Mouse (Mus musculus): ENCODE measurements around the gene Aebp1. TPM values are rescaled to one million over a fixed set of nuclear protein-coding genes. Genes with fewer than 3 reads are reported as not detected.

Aebp1 gene
- polyA plus RNA-seq, 1 experiment from 2014 or later, result 68.8 TPM

GRCm38 (mm10) chr11:5903844-5904243 lies 42.1 kb downstream of the Aebp1 start:
- H3K4me1 ChIP-seq (ENCODE audit: control insufficient read depth, insufficient read depth, low read length), result peaks cover 16% of the 10 kb centered on the region
- no peak for ATAC-seq (ENCODE audit: low read depth)
- 73% methylated on average over 2 of the region's 2 CpGs for WGBS

GRCm38 (mm10) chr11:5904357-5904756 lies 42.6 kb downstream of the Aebp1 start:
- Histone ChIP-seq H3K36me3 (ENCODE audit: control insufficient read depth, insufficient read depth, low read length) (no peaks in the 10 kb centered on the region), H3K9me3 (ENCODE audit: control insufficient read depth, low read length) (no peaks in the 10 kb centered on the region), H3K4me3 (ENCODE audit: low read depth, low read length) (no peak overlapping the region), H3K27ac (replicated peaks; ENCODE audit: low read depth, low read length) (no peak overlapping the region), H3K9ac (ENCODE audit: low read depth, low read length) (no peak overlapping the region), H3K4me2 (ENCODE audit: low read depth, low read length) (no peak overlapping the region), H3K4me1 (ENCODE audit: control insufficient read depth, insufficient read depth, low read length) (peaks cover 16% of the 10 kb centered on the region), H3K27me3 (replicated peaks; ENCODE audit: control insufficient read depth, insufficient read depth, low read length) (no peaks in the 10 kb centered on the region)
- 85% methylated on average over 18 of the region's 19 CpGs for WGBS
- ATAC-seq (ENCODE audit: low read depth) (no peak), DNase-seq (ENCODE audit: low spot score) (no peak)

More at GRCm38 (mm10) chr11:5903844-5904243, 42.1 kb downstream of the Aebp1 start:
- no peaks in the 10 kb centered on the region for H3K9me3 ChIP-seq (ENCODE audit: control insufficient read depth, low read length)
- no peaks in the 10 kb centered on the region for H3K36me3 ChIP-seq (ENCODE audit: control insufficient read depth, insufficient read depth, low read length)
- no peak overlapping the region for H3K4me2 ChIP-seq (ENCODE audit: low read depth, low read length)
- no peak overlapping the region for H3K9ac ChIP-seq (ENCODE audit: low read depth, low read length)
- no peaks in the 10 kb centered on the region for H3K27me3 ChIP-seq (replicated peaks; ENCODE audit: control insufficient read depth, insufficient read depth, low read length)
- H3K27ac ChIP-seq (replicated peaks; ENCODE audit: low read depth, low read length), result no peak overlapping the region
- H3K4me3 ChIP-seq (ENCODE audit: low read depth, low read length), result no peak overlapping the region
- DNase-seq (ENCODE audit: low spot score), result no peak

GRCm38 (mm10) chr11:5904871-5905270 lies 43.1 kb downstream of the Aebp1 start:
- Histone ChIP-seq H3K4me1 (ENCODE audit: control insufficient read depth, insufficient read depth, low read length) (peaks cover 16% of the 10 kb centered on the region), H3K4me2 (ENCODE audit: low read depth, low read length) (no peak overlapping the region), H3K9ac (ENCODE audit: low read depth, low read length) (no peak overlapping the region), H3K4me3 (ENCODE audit: low read depth, low read length) (no peak overlapping the region), H3K27me3 (replicated peaks; ENCODE audit: control insufficient read depth, insufficient read depth, low read length) (no peaks in the 10 kb centered on the region), H3K9me3 (ENCODE audit: control insufficient read depth, low read length) (no peaks in the 10 kb centered on the region), H3K27ac (replicated peaks; ENCODE audit: low read depth, low read length) (no peak overlapping the region), H3K36me3 (ENCODE audit: control insufficient read depth, insufficient read depth, low read length) (no peaks in the 10 kb centered on the region)
- no peak for DNase-seq (ENCODE audit: low spot score)
- ATAC-seq (ENCODE audit: low read depth), result no peak
- WGBS, result 92% methylated on average over 6 of the region's 6 CpGs

GRCm38 (mm10) chr11:5905778-5906518 lies 44.2 kb downstream of the Aebp1 start:
- no peak overlapping the region for H3K9ac ChIP-seq (ENCODE audit: low read depth, low read length)
- H3K27ac ChIP-seq (replicated peaks; ENCODE audit: low read depth, low read length), result no peak overlapping the region
- H3K4me3 ChIP-seq (ENCODE audit: low read depth, low read length), result no peak overlapping the region
- H3K4me1 ChIP-seq (ENCODE audit: control insufficient read depth, insufficient read depth, low read length), result peaks cover 16% of the 10 kb centered on the region
- ATAC-seq (ENCODE audit: low read depth), result no peak
- no peaks in the 10 kb centered on the region for H3K9me3 ChIP-seq (ENCODE audit: control insufficient read depth, low read length)
- WGBS, result 81% methylated on average over 10 of the region's 10 CpGs
- no peaks in the 10 kb centered on the region for H3K36me3 ChIP-seq (ENCODE audit: control insufficient read depth, insufficient read depth, low read length)
- no peak for DNase-seq (ENCODE audit: low spot score)
- no peak overlapping the region for H3K4me2 ChIP-seq (ENCODE audit: low read depth, low read length)
- H3K27me3 ChIP-seq (replicated peaks; ENCODE audit: control insufficient read depth, insufficient read depth, low read length), result no peaks in the 10 kb centered on the region

GRCm38 (mm10) chr11:5907096-5907495 lies 45.3 kb downstream of the Aebp1 start:
- no peak overlapping the region for H3K9ac ChIP-seq (ENCODE audit: low read depth, low read length)
- DNase-seq (ENCODE audit: low spot score) (no peak), ATAC-seq (ENCODE audit: low read depth) (no peak)
- peaks cover 6% of the 10 kb centered on the region for H3K4me1 ChIP-seq (ENCODE audit: control insufficient read depth, insufficient read depth, low read length)
- H3K4me2 ChIP-seq (ENCODE audit: low read depth, low read length), result no peak overlapping the region
- WGBS, result 60% methylated on average over 5 of the region's 5 CpGs
- H3K27ac ChIP-seq (replicated peaks; ENCODE audit: low read depth, low read length), result no peak overlapping the region
- H3K27me3 ChIP-seq (replicated peaks; ENCODE audit: control insufficient read depth, insufficient read depth, low read length), result no peaks in the 10 kb centered on the region
- H3K36me3 ChIP-seq (ENCODE audit: control insufficient read depth, insufficient read depth, low read length), result no peaks in the 10 kb centered on the region
- no peak overlapping the region for H3K4me3 ChIP-seq (ENCODE audit: low read depth, low read length)
- H3K9me3 ChIP-seq (ENCODE audit: control insufficient read depth, low read length), result no peaks in the 10 kb centered on the region

GRCm38 (mm10) chr11:5908642-5909041 lies 46.9 kb downstream of the Aebp1 start:
- Histone ChIP-seq H3K4me1 (ENCODE audit: control insufficient read depth, insufficient read depth, low read length) (no peaks in the 10 kb centered on the region), H3K36me3 (ENCODE audit: control insufficient read depth, insufficient read depth, low read length) (no peaks in the 10 kb centered on the region), H3K27ac (replicated peaks; ENCODE audit: low read depth, low read length) (no peak overlapping the region), H3K27me3 (replicated peaks; ENCODE audit: control insufficient read depth, insufficient read depth, low read length) (no peaks in the 10 kb centered on the region), H3K9me3 (ENCODE audit: control insufficient read depth, low read length) (no peaks in the 10 kb centered on the region), H3K4me2 (ENCODE audit: low read depth, low read length) (no peak overlapping the region), H3K4me3 (ENCODE audit: low read depth, low read length) (no peak overlapping the region), H3K9ac (ENCODE audit: low read depth, low read length) (no peak overlapping the region)
- DNase-seq (ENCODE audit: low spot score) (no peak), ATAC-seq (ENCODE audit: low read depth) (no peak)
- WGBS, result 71% methylated on average over 4 of the region's 4 CpGs

- ATAC-seq (ENCODE audit: low read depth) (peak; percentile 41; the same call in 1 of the 2 replicates), DNase-seq (ENCODE audit: low spot score) (peak; percentile 75)
- Histone ChIP-seq H3K4me1 (ENCODE audit: control insufficient read depth, insufficient read depth, low read length) (no peaks in the 10 kb centered on the region), H3K36me3 (ENCODE audit: control insufficient read depth, insufficient read depth, low read length) (no peaks in the 10 kb centered on the region), H3K4me2 (ENCODE audit: low read depth, low read length) (no peak overlapping the region), H3K4me3 (ENCODE audit: low read depth, low read length) (no peak overlapping the region), H3K9ac (ENCODE audit: low read depth, low read length) (no peak overlapping the region), H3K27me3 (replicated peaks; ENCODE audit: control insufficient read depth, insufficient read depth, low read length) (no peaks in the 10 kb centered on the region), H3K9me3 (ENCODE audit: control insufficient read depth, low read length) (no peaks in the 10 kb centered on the region), H3K27ac (replicated peaks; ENCODE audit: low read depth, low read length) (no peak overlapping the region)
- WGBS, result 43% methylated on average over 5 of the region's 5 CpGs
These were observed 50.9 kb downstream of the Aebp1 start for GRCm38 (mm10) chr11:5912635-5913034.

- DNase-seq (ENCODE audit: low spot score), result no peak
- no peaks in the 10 kb centered on the region for H3K36me3 ChIP-seq (ENCODE audit: control insufficient read depth, insufficient read depth, low read length)
- no peak overlapping the region for H3K4me2 ChIP-seq (ENCODE audit: low read depth, low read length)
- H3K4me1 ChIP-seq (ENCODE audit: control insufficient read depth, insufficient read depth, low read length), result no peaks in the 10 kb centered on the region
- H3K9ac ChIP-seq (ENCODE audit: low read depth, low read length), result no peak overlapping the region
- no peak overlapping the region for H3K27ac ChIP-seq (replicated peaks; ENCODE audit: low read depth, low read length)
- WGBS, result 68% methylated on average over 8 of the region's 8 CpGs
- ATAC-seq (ENCODE audit: low read depth), result 0 out of 2 replicates have a peak, but pooled peaks have one; percentile 19
- no peaks in the 10 kb centered on the region for H3K27me3 ChIP-seq (replicated peaks; ENCODE audit: control insufficient read depth, insufficient read depth, low read length)
- H3K9me3 ChIP-seq (ENCODE audit: control insufficient read depth, low read length), result no peaks in the 10 kb centered on the region
- H3K4me3 ChIP-seq (ENCODE audit: low read depth, low read length), result no peak overlapping the region
These were observed 51.5 kb downstream of the Aebp1 start for GRCm38 (mm10) chr11:5913256-5913655.

- Histone ChIP-seq H3K9me3 (ENCODE audit: control insufficient read depth, low read length) (no peaks in the 10 kb centered on the region), H3K9ac (ENCODE audit: low read depth, low read length) (no peak overlapping the region), H3K4me1 (ENCODE audit: control insufficient read depth, insufficient read depth, low read length) (no peaks in the 10 kb centered on the region), H3K36me3 (ENCODE audit: control insufficient read depth, insufficient read depth, low read length) (no peaks in the 10 kb centered on the region), H3K27ac (replicated peaks; ENCODE audit: low read depth, low read length) (no peak overlapping the region), H3K27me3 (replicated peaks; ENCODE audit: control insufficient read depth, insufficient read depth, low read length) (no peaks in the 10 kb centered on the region), H3K4me2 (ENCODE audit: low read depth, low read length) (no peak overlapping the region), H3K4me3 (ENCODE audit: low read depth, low read length) (no peak overlapping the region)
- 73% methylated on average over 4 of the region's 4 CpGs for WGBS
- DNase-seq (ENCODE audit: low spot score) (peak; percentile 74), ATAC-seq (ENCODE audit: low read depth) (peak; percentile 74)
These were observed 52.2 kb downstream of the Aebp1 start for GRCm38 (mm10) chr11:5913936-5914335.
